Mouse (Mus musculus): ENCODE results near the gene Dtd1. TPM values are rescaled to one million over a fixed set of nuclear protein-coding genes. Genes with fewer than 3 reads are reported as not detected.

The Dtd1 gene
- polyA plus RNA-seq, 1 experiment from 2014 or later, result 47.9 TPM

DNA sequence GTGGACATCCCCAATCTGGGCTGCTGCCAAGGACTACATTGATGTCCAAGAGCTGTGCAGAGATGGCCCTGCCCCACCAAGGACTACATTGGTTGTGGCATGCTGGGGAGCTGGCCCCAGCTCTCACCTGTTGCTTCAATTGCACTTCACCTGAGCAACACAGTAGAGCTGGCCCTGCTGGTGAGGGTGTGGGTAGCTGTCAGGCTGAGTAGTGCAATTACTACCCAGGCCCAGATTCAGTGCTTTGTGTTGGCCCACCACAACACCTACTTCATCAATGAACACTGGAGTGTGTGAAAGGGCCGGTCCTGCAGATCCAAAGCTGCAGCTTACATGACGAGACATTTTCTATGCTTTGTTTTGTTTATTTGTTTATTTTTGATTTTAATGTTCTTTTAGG, 93.1 kb downstream of the Dtd1 start:
- Histone ChIP-seq H3K4me2 (replicated peaks; ENCODE audit: low read depth, low read length) (no peak overlapping the region), H3K9ac (ENCODE audit: low read depth, low read length) (no peak overlapping the region), H3K4me3 (ENCODE audit: low read length) (no peak overlapping the region), H3K36me3 (ENCODE audit: control insufficient read depth, insufficient read depth, low read length) (no peaks in the 10 kb centered on the region), H3K4me1 (ENCODE audit: control insufficient read depth, insufficient read depth, low read length) (no peaks in the 10 kb centered on the region), H3K9me3 (ENCODE audit: control insufficient read depth, low read length) (no peaks in the 10 kb centered on the region), H3K27me3 (ENCODE audit: control insufficient read depth, insufficient read depth, low read length) (no peaks in the 10 kb centered on the region), H3K27ac (ENCODE audit: low read depth, low read length) (no peak overlapping the region)
- no peak for ATAC-seq (ENCODE audit: low FRiP score, low TSS enrichment)
- WGBS, result 94% methylated on average over 2 of the region's 2 CpGs

DNA sequence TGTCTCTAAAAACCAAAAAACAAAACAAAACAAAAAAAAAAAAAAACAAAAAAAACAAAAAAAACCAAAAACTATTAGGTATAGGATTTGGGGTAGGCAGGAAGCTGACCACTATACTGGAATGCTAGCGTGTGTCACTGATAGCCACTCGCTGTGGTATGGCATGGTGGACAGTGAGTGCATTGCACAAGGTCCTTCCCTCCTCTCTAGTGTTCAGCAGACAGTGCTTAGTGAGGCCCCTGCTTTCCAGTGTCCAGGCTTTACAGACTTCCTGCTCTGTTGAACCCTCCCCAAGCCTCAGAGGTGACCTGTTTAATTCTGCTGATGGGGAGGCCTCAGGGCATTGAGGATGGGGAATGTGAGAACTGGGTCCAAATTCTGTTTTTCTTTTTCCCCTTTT, 95.2 kb downstream of the Dtd1 start:
- Histone ChIP-seq H3K4me2 (replicated peaks; ENCODE audit: low read depth, low read length) (no peak overlapping the region), H3K9me3 (ENCODE audit: control insufficient read depth, low read length) (no peaks in the 10 kb centered on the region), H3K36me3 (ENCODE audit: control insufficient read depth, insufficient read depth, low read length) (no peaks in the 10 kb centered on the region), H3K4me3 (ENCODE audit: low read length) (no peak overlapping the region), H3K4me1 (ENCODE audit: control insufficient read depth, insufficient read depth, low read length) (no peaks in the 10 kb centered on the region), H3K27me3 (ENCODE audit: control insufficient read depth, insufficient read depth, low read length) (no peaks in the 10 kb centered on the region), H3K9ac (ENCODE audit: low read depth, low read length) (no peak overlapping the region), H3K27ac (ENCODE audit: low read depth, low read length) (no peak overlapping the region)
- ATAC-seq (ENCODE audit: low FRiP score, low TSS enrichment), result no peak
- WGBS, result 89% methylated on average over 2 of the region's 2 CpGs

- H3K4me1 ChIP-seq (ENCODE audit: control insufficient read depth, insufficient read depth, low read length), result no peaks in the 10 kb centered on the region
- H3K4me3 ChIP-seq (ENCODE audit: low read length), result no peak overlapping the region
- no peak overlapping the region for H3K4me2 ChIP-seq (replicated peaks; ENCODE audit: low read depth, low read length)
- no peak overlapping the region for H3K27ac ChIP-seq (ENCODE audit: low read depth, low read length)
- no peak overlapping the region for H3K9ac ChIP-seq (ENCODE audit: low read depth, low read length)
- H3K36me3 ChIP-seq (ENCODE audit: control insufficient read depth, insufficient read depth, low read length), result no peaks in the 10 kb centered on the region
- 89% methylated on average over 12 of the region's 12 CpGs for WGBS
- no peaks in the 10 kb centered on the region for H3K27me3 ChIP-seq (ENCODE audit: control insufficient read depth, insufficient read depth, low read length)
- ATAC-seq (ENCODE audit: low FRiP score, low TSS enrichment), result no peak
- H3K9me3 ChIP-seq (ENCODE audit: control insufficient read depth, low read length), result no peaks in the 10 kb centered on the region
Measured at GRCm38 (mm10) chr2:144698046-144698445, 98.3 kb downstream of the Dtd1 start.

DNA sequence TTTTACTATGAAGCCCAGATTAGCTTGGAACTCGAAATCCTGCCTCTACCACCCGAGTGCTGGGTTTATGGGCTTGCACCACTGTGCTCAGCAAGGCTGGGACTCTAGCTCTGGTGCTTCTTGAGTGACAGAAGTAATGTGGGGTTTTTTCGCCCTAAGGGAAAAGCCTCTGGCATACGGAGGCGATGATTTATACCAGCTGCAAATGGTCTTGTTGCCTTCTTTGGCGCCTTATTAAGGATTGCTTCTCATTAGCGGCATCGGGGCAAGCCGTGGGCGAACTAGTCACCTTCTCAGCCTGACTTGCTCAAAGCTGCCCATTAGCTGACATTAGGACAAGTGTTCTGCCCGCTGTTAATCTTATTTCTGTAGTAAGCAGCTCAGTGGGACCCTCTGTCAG, 100.9 kb downstream of the Dtd1 start:
- ATAC-seq (ENCODE audit: low FRiP score, low TSS enrichment), result no peak
- Histone ChIP-seq H3K4me2 (replicated peaks; ENCODE audit: low read depth, low read length) (no peak overlapping the region), H3K27ac (ENCODE audit: low read depth, low read length) (no peak overlapping the region), H3K9me3 (ENCODE audit: control insufficient read depth, low read length) (no peaks in the 10 kb centered on the region), H3K27me3 (ENCODE audit: control insufficient read depth, insufficient read depth, low read length) (no peaks in the 10 kb centered on the region), H3K4me3 (ENCODE audit: low read length) (no peak overlapping the region), H3K9ac (ENCODE audit: low read depth, low read length) (no peak overlapping the region), H3K4me1 (ENCODE audit: control insufficient read depth, insufficient read depth, low read length) (no peaks in the 10 kb centered on the region), H3K36me3 (ENCODE audit: control insufficient read depth, insufficient read depth, low read length) (no peaks in the 10 kb centered on the region)
- 81% methylated on average over 11 of the region's 11 CpGs for WGBS

DNA sequence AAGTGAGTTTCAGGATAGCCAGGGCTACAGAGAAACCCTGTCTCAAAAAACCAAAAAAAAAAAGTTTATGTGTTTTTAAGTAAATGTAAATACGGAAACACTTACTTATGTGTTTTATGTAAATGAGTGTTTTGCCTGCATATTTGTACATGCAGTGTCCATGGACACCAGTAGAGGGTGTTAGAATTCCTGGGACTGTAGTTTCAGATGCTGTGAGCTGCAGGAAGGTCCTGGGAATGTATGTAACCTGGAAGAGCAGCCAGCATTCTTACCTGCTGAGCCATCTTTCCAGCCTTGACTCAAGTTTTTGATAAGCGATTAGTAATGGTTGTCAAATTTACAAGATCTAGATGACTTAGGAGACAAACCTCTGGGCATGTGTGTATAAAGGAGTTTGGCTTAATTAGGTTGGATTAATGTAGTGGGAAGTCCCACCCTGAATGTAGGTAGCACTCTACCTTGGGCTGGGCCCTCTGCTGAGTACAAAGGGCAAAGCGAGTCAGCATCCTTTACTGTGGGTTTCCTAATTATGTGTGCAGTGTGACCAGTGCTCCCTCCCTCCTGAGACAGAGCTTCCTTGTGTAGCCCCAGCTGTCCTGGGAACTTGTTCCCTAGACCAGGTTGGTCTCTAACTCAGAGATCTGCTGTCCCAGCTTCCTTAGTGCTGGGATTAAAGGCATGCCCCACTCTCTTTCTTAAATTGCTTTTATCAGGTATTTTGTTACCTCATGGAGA, 101.9 kb downstream of the Dtd1 start:
- no peak for ATAC-seq (ENCODE audit: low FRiP score, low TSS enrichment)
- no peak overlapping the region for H3K9ac ChIP-seq (ENCODE audit: low read depth, low read length)
- H3K4me3 ChIP-seq (ENCODE audit: low read length), result no peak overlapping the region
- H3K27me3 ChIP-seq (ENCODE audit: control insufficient read depth, insufficient read depth, low read length), result no peaks in the 10 kb centered on the region
- H3K4me2 ChIP-seq (replicated peaks; ENCODE audit: low read depth, low read length), result no peak overlapping the region
- H3K4me1 ChIP-seq (ENCODE audit: control insufficient read depth, insufficient read depth, low read length), result no peaks in the 10 kb centered on the region
- 94% methylated on average over 3 of the region's 3 CpGs for WGBS
- H3K9me3 ChIP-seq (ENCODE audit: control insufficient read depth, low read length), result no peaks in the 10 kb centered on the region
- H3K27ac ChIP-seq (ENCODE audit: low read depth, low read length), result no peak overlapping the region
- no peaks in the 10 kb centered on the region for H3K36me3 ChIP-seq (ENCODE audit: control insufficient read depth, insufficient read depth, low read length)

DNA sequence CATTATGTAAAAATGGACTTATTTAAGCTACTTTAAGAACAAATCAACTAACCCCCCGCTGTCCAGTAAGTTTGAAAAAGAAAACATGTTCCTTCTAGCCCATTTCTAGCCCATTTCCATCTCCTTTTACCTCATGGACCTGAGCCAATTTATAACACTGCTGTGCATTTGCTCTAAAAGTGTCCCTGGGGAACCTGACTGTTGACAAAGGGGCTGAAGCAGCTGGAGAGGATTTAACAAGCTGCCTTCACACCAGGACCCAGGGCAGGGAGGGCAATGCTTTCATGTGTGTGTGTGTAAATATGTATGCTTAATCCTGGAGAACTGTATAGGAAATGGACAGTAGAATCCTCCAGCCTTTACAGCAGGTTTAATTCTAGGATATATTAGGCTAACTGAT, 109.6 kb downstream of the Dtd1 start:
- ATAC-seq (ENCODE audit: low FRiP score, low TSS enrichment), result no peak
- Histone ChIP-seq H3K27me3 (ENCODE audit: control insufficient read depth, insufficient read depth, low read length) (no peaks in the 10 kb centered on the region), H3K9ac (ENCODE audit: low read depth, low read length) (no peak overlapping the region), H3K4me2 (replicated peaks; ENCODE audit: low read depth, low read length) (no peak overlapping the region), H3K27ac (ENCODE audit: low read depth, low read length) (no peak overlapping the region), H3K4me3 (ENCODE audit: low read length) (no peak overlapping the region), H3K9me3 (ENCODE audit: control insufficient read depth, low read length) (no peaks in the 10 kb centered on the region), H3K36me3 (ENCODE audit: control insufficient read depth, insufficient read depth, low read length) (no peaks in the 10 kb centered on the region), H3K4me1 (ENCODE audit: control insufficient read depth, insufficient read depth, low read length) (0 out of 2 replicates have a peak, but pooled peaks cover 2% of the 10 kb centered on the region)
- 40% methylated on average over 1 of the region's 1 CpGs for WGBS

- Histone ChIP-seq H3K4me3 (ENCODE audit: low read length) (no peak overlapping the region), H3K27me3 (ENCODE audit: control insufficient read depth, insufficient read depth, low read length) (no peaks in the 10 kb centered on the region), H3K36me3 (ENCODE audit: control insufficient read depth, insufficient read depth, low read length) (no peaks in the 10 kb centered on the region), H3K4me1 (ENCODE audit: control insufficient read depth, insufficient read depth, low read length) (0 out of 2 replicates have a peak, but pooled peaks cover 2% of the 10 kb centered on the region), H3K9ac (ENCODE audit: low read depth, low read length) (no peak overlapping the region), H3K9me3 (ENCODE audit: control insufficient read depth, low read length) (no peaks in the 10 kb centered on the region), H3K4me2 (replicated peaks; ENCODE audit: low read depth, low read length) (no peak overlapping the region), H3K27ac (ENCODE audit: low read depth, low read length) (no peak overlapping the region)
- 71% methylated on average over 2 of the region's 2 CpGs for WGBS
- no peak for ATAC-seq (ENCODE audit: low FRiP score, low TSS enrichment)
Measured at GRCm38 (mm10) chr2:144709704-144710103, 110.0 kb downstream of the Dtd1 start.

DNA sequence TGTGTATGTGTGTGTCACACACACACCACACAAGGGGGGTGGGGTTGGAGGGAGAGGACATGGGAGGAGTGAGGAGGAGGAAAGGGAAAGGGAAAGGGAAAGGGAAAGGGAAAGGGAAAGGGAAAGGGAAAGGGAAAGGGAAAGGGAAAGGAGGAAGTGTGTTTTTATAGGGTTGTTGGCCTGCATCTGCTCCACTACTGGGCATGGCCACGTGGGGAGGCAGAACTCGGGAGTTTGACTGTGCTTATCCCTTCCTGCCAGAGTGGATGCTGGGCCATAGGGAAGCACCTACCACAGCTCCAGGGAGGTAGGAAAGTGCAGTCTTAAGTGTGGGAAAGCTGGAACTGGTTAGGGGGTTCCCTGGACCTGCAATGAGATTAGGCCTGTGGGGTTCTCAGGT, 114.9 kb downstream of the Dtd1 start:
- ATAC-seq (ENCODE audit: low FRiP score, low TSS enrichment), result no peak
- Histone ChIP-seq H3K4me1 (ENCODE audit: control insufficient read depth, insufficient read depth, low read length) (no peaks in the 10 kb centered on the region), H3K36me3 (ENCODE audit: control insufficient read depth, insufficient read depth, low read length) (no peaks in the 10 kb centered on the region), H3K9ac (ENCODE audit: low read depth, low read length) (no peak overlapping the region), H3K4me2 (replicated peaks; ENCODE audit: low read depth, low read length) (no peak overlapping the region), H3K9me3 (ENCODE audit: control insufficient read depth, low read length) (no peaks in the 10 kb centered on the region), H3K4me3 (ENCODE audit: low read length) (no peak overlapping the region), H3K27ac (ENCODE audit: low read depth, low read length) (no peak overlapping the region), H3K27me3 (ENCODE audit: control insufficient read depth, insufficient read depth, low read length) (no peaks in the 10 kb centered on the region)
- 72% methylated on average over 2 of the region's 2 CpGs for WGBS

DNA sequence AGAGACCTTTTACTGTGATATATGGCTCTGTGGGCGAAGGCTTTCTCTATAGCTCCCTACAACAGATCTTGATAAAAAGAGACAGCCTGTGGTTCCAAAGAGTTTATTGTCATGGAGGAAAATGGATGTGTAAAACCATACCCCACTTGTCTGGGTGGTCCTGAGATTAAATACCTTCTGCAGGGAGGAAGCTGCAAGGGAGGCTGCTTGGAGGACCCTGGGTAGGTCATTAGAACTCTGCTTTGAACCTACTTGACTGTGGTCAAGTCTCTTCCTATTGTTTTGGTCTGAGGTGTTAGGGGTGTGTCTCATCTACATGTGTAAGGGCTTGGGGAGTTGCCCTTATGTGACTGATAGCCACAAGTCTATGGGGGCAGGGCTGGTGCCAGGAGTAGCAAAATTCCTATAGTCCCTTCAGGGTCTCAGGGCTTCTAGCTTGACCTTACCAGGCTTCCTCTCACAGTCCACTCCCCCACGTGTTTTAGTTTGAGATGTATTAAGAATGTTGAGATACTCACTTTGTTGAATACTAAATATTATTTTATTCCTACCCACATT, 115.6 kb downstream of the Dtd1 start:
- 53% methylated on average over 2 of the region's 2 CpGs for WGBS
- ATAC-seq (ENCODE audit: low FRiP score, low TSS enrichment), result peak; percentile 49; the same call in 1 of the 2 replicates

More for the DNA sequence above, 115.6 kb downstream of the Dtd1 start:
- H3K4me1 ChIP-seq (ENCODE audit: control insufficient read depth, insufficient read depth, low read length), result no peaks in the 10 kb centered on the region
- no peaks in the 10 kb centered on the region for H3K9me3 ChIP-seq (ENCODE audit: control insufficient read depth, low read length)
- no peaks in the 10 kb centered on the region for H3K36me3 ChIP-seq (ENCODE audit: control insufficient read depth, insufficient read depth, low read length)
- H3K4me3 ChIP-seq (ENCODE audit: low read length), result no peak overlapping the region
- no peak overlapping the region for H3K27ac ChIP-seq (ENCODE audit: low read depth, low read length)
- no peaks in the 10 kb centered on the region for H3K27me3 ChIP-seq (ENCODE audit: control insufficient read depth, insufficient read depth, low read length)
- no peak overlapping the region for H3K9ac ChIP-seq (ENCODE audit: low read depth, low read length)
- no peak overlapping the region for H3K4me2 ChIP-seq (replicated peaks; ENCODE audit: low read depth, low read length)
